ENCODE assay signal across 23 mouse cellular contexts in the genomic region with DNA sequence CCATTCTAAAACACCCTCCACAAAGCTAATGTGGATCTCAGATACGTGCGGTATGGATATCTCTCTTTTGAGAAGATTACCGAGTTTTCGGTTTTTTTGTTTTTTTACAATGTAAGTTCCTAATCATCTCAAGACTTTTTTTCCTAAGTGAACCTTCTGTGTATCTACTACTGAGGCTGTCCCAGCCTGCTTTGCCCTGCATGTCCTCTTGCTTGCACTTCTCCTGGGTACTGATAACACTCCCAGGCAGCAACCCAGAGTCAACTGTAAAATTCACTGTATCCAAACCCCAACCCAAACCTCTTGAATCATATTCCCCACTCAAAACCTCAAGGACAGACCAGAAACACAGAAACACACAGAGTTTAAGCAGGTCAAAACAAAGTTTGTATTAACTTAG. TPM values are rescaled to one million over a fixed set of nuclear protein-coding genes. Genes with fewer than 3 reads are reported as not detected.
A peak's percentile ranks its signal among the peaks of the same experiment; 100 is the strongest.
DNase-seq lines count a peak whose midpoint lies in the region; ATAC-seq and TF ChIP-seq lines count a peak whose summit lies in the region.
"Had no signal": no experiment of that assay in that cellular context is flagged by ENCODE, and none has a peak within 500 bp of the region (broad histone marks: within the 10 kb centered on the region; RNA-seq: fewer than 3 reads in every experiment).

No protein-coding gene starts in this region.

- 0 out of 2 replicates have a peak overlapping the region, but pooled peaks have one; percentile 93 for H3K4me3 ChIP-seq in heart, embryonic 10.5 days
- H3K4me3 ChIP-seq in limb, embryonic 12.5 days (replicated peaks) = no peak overlapping the region
- no peak overlapping the region for H3K4me3 ChIP-seq in limb, embryonic 10.5 days
- 0 out of 2 replicates have a peak overlapping the region, but pooled peaks have one; percentile 89 for H3K4me3 ChIP-seq in forebrain, embryonic 14.5 days (ENCODE audit: low read depth, low read length)
- H3K4me3 ChIP-seq in forebrain, postnatal 0 days (ENCODE audit: low read depth, low read length) = no peak overlapping the region
- H3K4me3 ChIP-seq in hindbrain, embryonic 13.5 days = no peak overlapping the region
- H3K4me3 ChIP-seq: myocyte had no signal

- peaks cover 21% of the 10 kb centered on the region for H3K4me1 ChIP-seq in heart, embryonic 10.5 days
- H3K4me1 ChIP-seq in limb, embryonic 12.5 days (replicated peaks) = peaks cover 11% of the 10 kb centered on the region
- H3K4me1 ChIP-seq in limb, embryonic 10.5 days = peaks cover 14% of the 10 kb centered on the region
- peaks cover 11% of the 10 kb centered on the region for H3K4me1 ChIP-seq in forebrain, embryonic 14.5 days (ENCODE audit: control insufficient read depth, insufficient read depth, low read length)
- H3K4me1 ChIP-seq in forebrain, postnatal 0 days (ENCODE audit: insufficient read depth) = 0 out of 2 replicates have a peak, but pooled peaks cover 3% of the 10 kb centered on the region
- peaks cover 5% of the 10 kb centered on the region for H3K4me1 ChIP-seq in hindbrain, embryonic 13.5 days (replicated peaks)

- no peak overlapping the region for H3K9ac ChIP-seq in limb, embryonic 12.5 days (replicated peaks)
- H3K9ac ChIP-seq in forebrain, embryonic 14.5 days (ENCODE audit: low read length) = no peak overlapping the region
- H3K9ac ChIP-seq in forebrain, postnatal 0 days = no peak overlapping the region
- no peak overlapping the region for H3K9ac ChIP-seq in hindbrain, embryonic 13.5 days

- H3K9me3 ChIP-seq in heart, embryonic 10.5 days = no peaks in the 10 kb centered on the region
- no peaks in the 10 kb centered on the region for H3K9me3 ChIP-seq in limb, embryonic 12.5 days
- H3K9me3 ChIP-seq in limb, embryonic 10.5 days (replicated peaks) = no peaks in the 10 kb centered on the region
- no peaks in the 10 kb centered on the region for H3K9me3 ChIP-seq in forebrain, embryonic 14.5 days (replicated peaks; ENCODE audit: control insufficient read depth, low read length)
- no peaks in the 10 kb centered on the region for H3K9me3 ChIP-seq in forebrain, postnatal 0 days (ENCODE audit: low read length)
- no peaks in the 10 kb centered on the region for H3K9me3 ChIP-seq in hindbrain, embryonic 13.5 days
- H3K9me3 ChIP-seq: hindbrain, embryonic 10.5 days; midbrain, embryonic 10.5 days had no signal

- DNase-seq in heart, embryonic 10.5 days (ENCODE audit: low spot score) = no peak
- DNase-seq in heart, postnatal 25 days (ENCODE audit: low spot score) = no peak
- DNase-seq in limb, embryonic 10.5 days (ENCODE audit: low spot score) = no peak
- DNase-seq in forebrain, embryonic 14.5 days (ENCODE audit: low spot score) = no peak
- DNase-seq in forebrain, postnatal 0 days = no peak
- DNase-seq in left cerebral cortex, adult 8-10 months (ENCODE audit: low spot score in 2 of 2) = no peak
- DNase-seq: adrenal gland, postnatal 36 days; cerebellum, adult 11 months; cerebellum, adult 9-11 months; kidney, adult 9 months; kidney, postnatal 14 days; layer of hippocampus, postnatal 36 days had no signal

- H3K27ac ChIP-seq in heart, embryonic 10.5 days = no peak overlapping the region
- no peak overlapping the region for H3K27ac ChIP-seq in limb, embryonic 12.5 days
- no peak overlapping the region for H3K27ac ChIP-seq in limb, embryonic 10.5 days
- H3K27ac ChIP-seq in forebrain, embryonic 14.5 days (ENCODE audit: low read depth, low read length) = no peak overlapping the region
- no peak overlapping the region for H3K27ac ChIP-seq in forebrain, postnatal 0 days (ENCODE audit: low read depth, low read length)
- no peak overlapping the region for H3K27ac ChIP-seq in hindbrain, embryonic 13.5 days
- H3K27ac ChIP-seq: hindbrain, embryonic 10.5 days; hindbrain, postnatal 0 days; midbrain, embryonic 10.5 days had no signal

- no peaks in the 10 kb centered on the region for H3K27me3 ChIP-seq in heart, embryonic 10.5 days (ENCODE audit: insufficient read depth, poor library complexity, severe bottlenecking)
- H3K27me3 ChIP-seq in limb, embryonic 12.5 days = no peaks in the 10 kb centered on the region
- 0 out of 2 replicates have a peak, but pooled peaks cover 3% of the 10 kb centered on the region for H3K27me3 ChIP-seq in limb, embryonic 10.5 days (ENCODE audit: low read depth, poor library complexity, severe bottlenecking)
- H3K27me3 ChIP-seq in forebrain, embryonic 14.5 days (replicated peaks; ENCODE audit: control insufficient read depth, insufficient read depth, low read length) = no peaks in the 10 kb centered on the region
- no peaks in the 10 kb centered on the region for H3K27me3 ChIP-seq in forebrain, postnatal 0 days (ENCODE audit: insufficient read depth, low read length)
- peaks cover 38% of the 10 kb centered on the region for H3K27me3 ChIP-seq in hindbrain, embryonic 13.5 days
- H3K27me3 ChIP-seq: Patski had no signal

- intact Hi-C loops in heart, postnatal 25 days (cut with DNase I) = loop anchor here (5.0 kb wide), 2 partner anchors 100 to 140 kb away; no protein-coding TSS in a partner anchor

- 85% methylated on average over 4 of the region's 4 CpGs for WGBS in heart, embryonic 10.5 days
- 92% methylated on average over 4 of the region's 4 CpGs for WGBS in limb, embryonic 12.5 days
- 93% methylated on average over 4 of the region's 4 CpGs for WGBS in limb, embryonic 10.5 days
- whole genome bisulfite sequencing in forebrain, embryonic 14.5 days = 91% methylated on average over 4 of the region's 4 CpGs
- WGBS in forebrain, postnatal 0 days = 84% methylated on average over 4 of the region's 4 CpGs
- 94% methylated on average over 4 of the region's 4 CpGs for WGBS in hindbrain, embryonic 13.5 days

- H3K4me2 ChIP-seq in limb, embryonic 12.5 days = peak overlapping the region; percentile 86
- H3K4me2 ChIP-seq in forebrain, embryonic 14.5 days (ENCODE audit: low read length) = peak overlapping the region; percentile 94
- peak overlapping the region; percentile 5; the same call in 1 of the 2 replicates for H3K4me2 ChIP-seq in forebrain, postnatal 0 days (ENCODE audit: low read depth)
- no peak overlapping the region for H3K4me2 ChIP-seq in hindbrain, embryonic 13.5 days

- no peak for ATAC-seq in limb, embryonic 12.5 days (ENCODE audit: insufficient number of reproducible peaks, insufficient read depth, low FRiP score, low TSS enrichment, low read depth)
- no peak for ATAC-seq in forebrain, embryonic 14.5 days
- no peak for ATAC-seq in forebrain, postnatal 0 days
- no peak for ATAC-seq in hindbrain, embryonic 13.5 days (ENCODE audit: low FRiP score)
- ATAC-seq: hindbrain, postnatal 0 days; intestine, embryonic 16.5 days; lung, postnatal 0 days; midbrain, embryonic 16.5 days; Patski had no signal

- no peaks in the 10 kb centered on the region for H3K36me3 ChIP-seq in heart, embryonic 10.5 days
- H3K36me3 ChIP-seq in limb, embryonic 12.5 days = no peaks in the 10 kb centered on the region
- H3K36me3 ChIP-seq in limb, embryonic 10.5 days = no peaks in the 10 kb centered on the region
- H3K36me3 ChIP-seq in forebrain, embryonic 14.5 days (ENCODE audit: control insufficient read depth, insufficient read depth, low read length) = no peaks in the 10 kb centered on the region
- no peaks in the 10 kb centered on the region for H3K36me3 ChIP-seq in forebrain, postnatal 0 days (ENCODE audit: insufficient read depth)
- H3K36me3 ChIP-seq in hindbrain, embryonic 13.5 days = no peaks in the 10 kb centered on the region
- H3K36me3 ChIP-seq: hindbrain, embryonic 10.5 days; midbrain, embryonic 10.5 days had no signal

- no peak for TF ChIP-seq CTCF in forebrain, postnatal 0 days (IDR thresholded peaks at IDR 0.05; ENCODE audit: low read depth)

RNA-seq across cellular contexts. Expression of a gene that starts 2.0 kb away (rescaled TPM):
- 6.5 and 7.3 TPM in 2 replicates for polyA plus RNA-seq in heart, embryonic 10.5 days (2016; fragmentation: Nextera tagmentation; extraction: Ambion mirVana)
- 1 to 10 TPM; 7.5 to 8.6 TPM for total RNA-seq in heart, postnatal 25 days (2021)
- 5.7 and 6.0 TPM in 2 replicates for polyA plus RNA-seq in limb, embryonic 12.5 days (2016; fragmentation: Nextera tagmentation; extraction: Ambion mirVana)
- polyA plus RNA-seq in limb, embryonic 10.5 days (2016; fragmentation: Nextera tagmentation; extraction: Ambion mirVana) = 4.7 and 5.3 TPM in 2 replicates
- polyA plus RNA-seq in forebrain, embryonic 14.5 days (2014; fragmentation: Nextera tagmentation; extraction: Ambion mirVana) = 4.9 and 5.0 TPM in 2 replicates
- total RNA-seq in forebrain, postnatal 0 days (2014; rRNA removed) = 7.4 and 7.8 TPM in 2 replicates
- polyA plus RNA-seq in forebrain, postnatal 0 days (2015; fragmentation: Nextera tagmentation; extraction: Ambion mirVana) = 2.5 and 3.7 TPM in 2 replicates
- 2.0 and 2.3 TPM in 2 replicates for polyA plus RNA-seq in hindbrain, embryonic 13.5 days (2015; fragmentation: Nextera tagmentation; extraction: Ambion mirVana)
- total RNA-seq in left cerebral cortex, adult 8-10 months (2022) = 10 to 100 TPM in 1 of 4 experiments, 1 to 10 TPM in 3; 8.4 to 11.3 (median 9.9) TPM
- total RNA-seq: common myeloid progenitor, adult 5-6 weeks had no signal

Comparison
In these comparisons a context has a peak if more than half of its experiments do, and no peak if none do; other contexts are left out.
1. H3K4me3 ChIP-seq: peak in heart, embryonic 10.5 days (single experiment) and forebrain, embryonic 14.5 days (single experiment); none in limb, embryonic 12.5 days (single experiment), limb, embryonic 10.5 days (single experiment), forebrain, postnatal 0 days (single experiment) and hindbrain, embryonic 13.5 days (single experiment).